Mouse (Mus musculus) hindbrain, embryonic 11.5 days (tissue): ENCODE results near the gene Ajm1. TPM values are rescaled to one million over a fixed set of nuclear protein-coding genes. Genes with fewer than 3 reads are reported as not detected.

Experiments used
- ATAC-seq: fragments of 200-750 bp; cut with Nextera tagmentation; 2 replicates; pipeline ENCODE4 v1.8.0; 2017; ENCODE audit warnings: mild to moderate bottlenecking, moderate TSS enrichment, moderate library complexity; ENCODE audit not compliant: low FRiP score
- DNase-seq: peaks from one replicate; pipeline ENCODE4 v3.0.0-alpha.2; 2015; ENCODE audit warnings: low spot score
- H3K27ac ChIP-seq: fragments of 300-500 bp; sonication (generic); 2 replicates; pipeline ENCODE4 v1.5.1; 2014; ENCODE audit warnings: mild to moderate bottlenecking, low read depth, low read length
- H3K27me3 ChIP-seq: fragments of 300-500 bp; sonication (generic); 2 replicates; pipeline ENCODE4 v1.6.1; 2014; ENCODE audit warnings: mild to moderate bottlenecking, low read length, moderate library complexity, mixed read lengths; ENCODE audit not compliant: control insufficient read depth, insufficient read depth
- H3K36me3 ChIP-seq: fragments of 300-500 bp; sonication (generic); 2 replicates; pipeline ENCODE4 v1.6.1; 2014; ENCODE audit warnings: mild to moderate bottlenecking, low read length, moderate library complexity, mixed read lengths; ENCODE audit not compliant: control insufficient read depth, insufficient read depth
- H3K4me1 ChIP-seq: fragments of 300-500 bp; sonication (generic); replicated peaks from 2 replicates; pipeline ENCODE4 v1.6.1; 2014; ENCODE audit warnings: low read length, mixed read lengths; ENCODE audit not compliant: control insufficient read depth, insufficient read depth
- H3K4me2 ChIP-seq: fragments of 300-500 bp; sonication (generic); replicated peaks from 2 replicates; pipeline ENCODE4 v1.6.1; 2014; ENCODE audit warnings: mild to moderate bottlenecking, low read depth, low read length
- H3K4me3 ChIP-seq: fragments of 300-500 bp; sonication (generic); 2 replicates; pipeline ENCODE4 v1.5.1; 2014; ENCODE audit warnings: low read depth, low read length
- H3K9ac ChIP-seq: fragments of 300-500 bp; sonication (generic); 2 replicates; pipeline ENCODE4 v1.6.1; 2014; ENCODE audit warnings: low read depth, low read length
- H3K9me3 ChIP-seq: fragments of 300-500 bp; sonication (generic); 2 replicates; pipeline ENCODE4 v1.6.1; 2016; ENCODE audit warnings: low read length; ENCODE audit not compliant: control insufficient read depth
- WGBS: fragments of 180-500 bp; shearing (Covaris S2); extraction: QIAGEN DNeasy Blood & Tissue Kit; methylation state at CpG from one replicate; pipeline ENCODE4 v1.1.7; 2014; 5-methylcytosine and 5-hydroxymethylcytosine counted together
- polyA plus RNA-seq: library from polyadenylated mRNA; unstranded; fragments of >200 nt; fragmentation: Nextera tagmentation; extraction: Ambion mirVana; gene quantifications from 2 replicates; pipeline ENCODE4 v1.2.1, GENCODE M21; 2014

Ajm1 gene
- polyA plus RNA-seq, 1 experiment from 2014 or later, result 0.59 TPM

DNA sequence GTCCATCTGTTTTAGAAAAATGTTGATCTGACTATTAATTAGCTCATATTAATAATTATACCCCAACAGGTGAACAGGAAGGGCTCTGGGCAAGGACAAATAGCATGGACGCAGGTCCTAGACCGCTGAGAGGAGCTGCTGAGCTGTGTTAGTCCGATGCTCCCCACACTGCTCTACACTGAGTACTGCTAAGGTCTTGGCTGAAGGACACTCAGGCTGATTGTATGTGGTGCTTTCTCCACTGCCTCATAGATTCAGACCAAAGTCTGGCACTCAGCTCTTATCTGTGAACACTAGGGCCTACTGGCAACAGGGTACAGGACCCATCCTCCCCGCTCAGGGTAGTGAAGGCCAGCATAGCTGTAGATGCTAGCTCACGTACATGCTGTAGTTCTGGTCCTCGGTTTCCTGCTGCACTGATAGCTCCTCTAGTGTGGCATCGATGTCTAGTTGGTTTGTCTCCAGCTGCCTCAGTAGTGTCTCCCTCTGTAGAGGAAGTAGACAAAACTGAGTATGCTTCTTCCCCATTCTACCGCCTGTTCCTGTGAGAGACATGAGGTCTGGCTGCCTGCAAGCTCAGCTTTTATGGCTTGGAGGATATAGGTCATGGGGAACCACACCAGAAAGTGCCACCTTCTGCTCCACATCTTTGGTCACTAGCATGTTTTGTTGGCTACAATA lies 6.8 kb upstream of the Ajm1 start:
- WGBS, result 93% methylated on average over 8 of the region's 8 CpGs
- Histone ChIP-seq H3K36me3 (peaks cover 6% of the 10 kb centered on the region; the same call in 1 of the 2 replicates), H3K27ac (no peak overlapping the region), H3K27me3 (no peaks in the 10 kb centered on the region), H3K9ac (no peak overlapping the region), H3K9me3 (no peaks in the 10 kb centered on the region), H3K4me2 (no peak overlapping the region), H3K4me1 (no peaks in the 10 kb centered on the region), H3K4me3 (no peak overlapping the region)
- ATAC-seq, result no peak
- DNase-seq, result no peak

DNA sequence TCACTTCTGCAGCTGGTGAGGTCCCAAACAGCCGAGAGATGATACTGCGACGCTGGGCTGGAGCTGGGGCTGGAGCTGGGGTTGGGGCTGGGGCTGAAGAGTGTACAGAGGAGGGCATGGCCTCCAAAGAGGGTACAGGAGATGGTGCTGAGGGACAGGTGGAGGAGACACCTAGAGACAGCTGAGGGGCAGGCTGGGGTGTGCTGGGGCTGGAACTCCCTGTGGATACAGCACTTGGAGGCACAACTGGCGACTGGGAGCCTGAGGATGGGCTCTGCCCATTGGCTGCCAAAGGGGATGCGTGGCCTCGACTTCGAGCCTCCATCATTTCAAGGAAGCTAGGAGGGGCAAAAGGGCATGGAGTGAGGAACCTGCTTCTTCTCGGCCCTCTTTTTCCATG lies 5.7 kb upstream of the Ajm1 start:
- DNase-seq, result no peak
- no peak overlapping the region for H3K27ac ChIP-seq
- 92% methylated on average over 8 of the region's 8 CpGs for WGBS

DNA sequence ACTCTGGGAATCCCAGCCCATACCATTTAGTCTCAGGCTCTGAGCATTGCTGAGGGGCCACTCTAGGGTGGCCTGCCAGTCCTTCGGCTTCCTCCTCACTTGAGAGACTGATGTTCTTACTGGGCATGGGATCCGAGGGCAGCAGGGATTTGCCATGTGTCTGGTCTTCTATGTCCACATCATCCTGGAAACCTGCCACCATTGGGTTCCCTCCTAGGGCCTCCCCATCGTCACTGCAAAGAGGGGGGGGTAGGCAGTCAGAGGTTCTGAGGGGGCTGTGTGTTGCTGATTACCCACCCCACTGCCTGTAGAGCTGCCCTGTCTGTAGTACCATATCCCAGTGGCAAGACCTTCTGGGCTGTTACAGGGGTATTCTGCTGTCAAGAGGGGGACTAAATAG lies 4.0 kb upstream of the Ajm1 start:
- no peak overlapping the region for H3K4me2 ChIP-seq
- ATAC-seq, result no peak
- H3K27me3 ChIP-seq, result peaks cover 6% of the 10 kb centered on the region
- DNase-seq, result no peak
- no peak overlapping the region for H3K27ac ChIP-seq
- peaks cover 3% of the 10 kb centered on the region; the same call in 1 of the 2 replicates for H3K4me1 ChIP-seq
- H3K4me3 ChIP-seq, result no peak overlapping the region
- no peak overlapping the region for H3K9ac ChIP-seq
- WGBS, result 93% methylated on average over 3 of the region's 3 CpGs
- H3K36me3 ChIP-seq, result no peaks in the 10 kb centered on the region
- no peaks in the 10 kb centered on the region for H3K9me3 ChIP-seq

More for the DNA sequence above, 5.7 kb upstream of the Ajm1 start:
- Histone ChIP-seq H3K36me3 (0 out of 2 replicates have a peak, but pooled peaks cover 6% of the 10 kb centered on the region), H3K27me3 (no peaks in the 10 kb centered on the region), H3K4me2 (no peak overlapping the region), H3K4me3 (no peak overlapping the region), H3K4me1 (no peaks in the 10 kb centered on the region; the same call in 1 of the 2 replicates), H3K9me3 (no peaks in the 10 kb centered on the region), H3K9ac (no peak overlapping the region)
- ATAC-seq, result no peak

DNA sequence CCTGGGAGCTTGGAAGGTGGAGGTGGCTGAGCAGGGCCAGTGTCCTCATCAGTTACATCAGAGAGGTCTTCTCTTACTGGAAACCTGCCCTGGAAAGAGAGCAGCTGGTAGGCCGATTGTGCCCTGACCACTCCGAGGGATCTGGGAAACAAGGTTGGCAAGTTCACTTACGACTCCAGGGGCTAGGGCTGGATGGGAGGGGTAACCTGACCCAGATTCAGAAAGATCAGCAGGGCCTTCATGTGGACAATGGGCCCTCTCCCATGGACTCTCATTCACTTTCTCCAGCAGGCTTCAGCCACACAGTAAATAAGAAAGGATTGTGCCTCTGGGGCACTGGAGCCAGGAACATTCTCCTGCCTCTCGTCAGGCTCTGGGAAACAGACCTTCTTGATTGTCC lies 3.3 kb upstream of the Ajm1 start:
- Histone ChIP-seq H3K27ac (no peak overlapping the region), H3K4me1 (peaks cover 3% of the 10 kb centered on the region; the same call in 1 of the 2 replicates), H3K9me3 (no peaks in the 10 kb centered on the region), H3K27me3 (peaks cover 13% of the 10 kb centered on the region), H3K9ac (no peak overlapping the region), H3K4me2 (no peak overlapping the region), H3K4me3 (no peak overlapping the region), H3K36me3 (no peaks in the 10 kb centered on the region)
- DNase-seq (no peak), ATAC-seq (no peak)
- 90% methylated on average over 4 of the region's 4 CpGs for WGBS

DNA sequence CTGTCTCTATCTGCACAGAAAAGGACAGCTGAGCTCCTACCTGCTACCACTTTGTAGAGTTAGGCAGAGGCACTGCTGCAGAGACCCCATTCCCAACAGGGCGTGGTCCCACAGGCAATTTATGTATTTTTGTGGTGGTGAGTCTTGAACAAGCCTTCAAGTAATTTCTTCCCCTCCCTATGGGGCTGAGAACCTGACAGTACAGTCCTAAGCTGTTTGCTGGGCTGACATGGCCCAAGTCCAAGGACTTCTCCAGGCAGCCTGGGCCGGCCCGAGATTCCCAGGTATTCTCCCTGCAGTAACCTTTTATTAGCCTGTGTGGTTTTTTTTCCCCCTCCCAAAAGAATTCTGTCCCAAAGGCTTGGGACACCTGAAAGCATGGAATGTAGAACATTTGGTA lies 2.6 kb upstream of the Ajm1 start:
- H3K4me1 ChIP-seq, result peaks cover 3% of the 10 kb centered on the region
- no peaks in the 10 kb centered on the region for H3K36me3 ChIP-seq
- DNase-seq (no peak), ATAC-seq (no peak)
- no peak overlapping the region for H3K4me3 ChIP-seq
- no peaks in the 10 kb centered on the region for H3K9me3 ChIP-seq
- 98% methylated on average over 3 of the region's 3 CpGs for WGBS
- H3K27ac ChIP-seq, result no peak overlapping the region
- H3K27me3 ChIP-seq, result peaks cover 20% of the 10 kb centered on the region
- no peak overlapping the region for H3K4me2 ChIP-seq
- no peak overlapping the region for H3K9ac ChIP-seq

DNA sequence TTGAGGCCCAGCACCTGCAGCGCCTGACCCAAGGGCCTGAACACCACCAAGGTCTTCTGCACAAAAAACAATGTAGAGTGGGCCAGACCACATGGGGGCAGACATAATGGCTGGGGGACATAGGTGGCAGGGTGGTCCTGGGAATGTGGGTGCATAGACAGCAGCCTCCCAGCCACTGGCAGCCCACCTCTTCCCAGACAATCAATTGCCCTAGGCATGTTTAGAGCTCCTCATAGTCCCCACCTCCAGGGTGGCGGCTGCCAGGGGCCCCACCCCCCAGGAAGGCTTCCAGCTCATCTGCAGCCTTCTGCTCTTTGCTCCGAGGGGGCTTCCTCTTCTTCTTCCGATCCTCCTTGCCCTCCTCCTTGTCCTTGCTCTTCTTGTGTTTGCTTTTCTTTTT lies 2.0 kb upstream of the Ajm1 start:
- Histone ChIP-seq H3K9me3 (no peaks in the 10 kb centered on the region), H3K4me1 (peaks cover 3% of the 10 kb centered on the region), H3K9ac (no peak overlapping the region), H3K27me3 (peaks cover 26% of the 10 kb centered on the region), H3K36me3 (no peaks in the 10 kb centered on the region), H3K4me3 (no peak overlapping the region), H3K4me2 (no peak overlapping the region), H3K27ac (no peak overlapping the region)
- no peak for ATAC-seq
- WGBS, result 76% methylated on average over 4 of the region's 4 CpGs
- no peak for DNase-seq

DNA sequence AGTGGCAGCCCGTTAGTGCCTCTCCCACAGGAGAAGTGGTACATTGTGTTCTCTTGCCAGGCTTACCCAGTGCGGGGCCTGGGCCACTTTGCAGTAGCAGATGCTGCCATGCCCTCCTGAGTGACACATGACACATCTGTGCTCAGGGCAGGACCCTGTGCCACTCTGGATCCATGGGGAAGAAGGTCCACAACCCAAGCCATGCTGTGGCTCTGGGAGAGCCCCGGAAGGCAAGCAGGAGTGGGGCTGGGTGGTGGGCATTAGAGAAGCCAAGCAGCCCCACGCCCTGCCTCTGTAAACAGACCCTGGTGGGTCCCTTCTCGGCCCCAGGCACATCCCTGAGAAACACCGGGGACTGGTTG lies 1.5 kb upstream of the Ajm1 start:
- DNase-seq (no peak), ATAC-seq (no peak)
- Histone ChIP-seq H3K4me2 (no peak overlapping the region), H3K27ac (no peak overlapping the region), H3K4me3 (no peak overlapping the region), H3K36me3 (no peaks in the 10 kb centered on the region), H3K9ac (no peak overlapping the region), H3K9me3 (no peaks in the 10 kb centered on the region), H3K27me3 (peaks cover 31% of the 10 kb centered on the region), H3K4me1 (peaks cover 6% of the 10 kb centered on the region)
- WGBS, result 89% methylated on average over 6 of the region's 6 CpGs

DNA sequence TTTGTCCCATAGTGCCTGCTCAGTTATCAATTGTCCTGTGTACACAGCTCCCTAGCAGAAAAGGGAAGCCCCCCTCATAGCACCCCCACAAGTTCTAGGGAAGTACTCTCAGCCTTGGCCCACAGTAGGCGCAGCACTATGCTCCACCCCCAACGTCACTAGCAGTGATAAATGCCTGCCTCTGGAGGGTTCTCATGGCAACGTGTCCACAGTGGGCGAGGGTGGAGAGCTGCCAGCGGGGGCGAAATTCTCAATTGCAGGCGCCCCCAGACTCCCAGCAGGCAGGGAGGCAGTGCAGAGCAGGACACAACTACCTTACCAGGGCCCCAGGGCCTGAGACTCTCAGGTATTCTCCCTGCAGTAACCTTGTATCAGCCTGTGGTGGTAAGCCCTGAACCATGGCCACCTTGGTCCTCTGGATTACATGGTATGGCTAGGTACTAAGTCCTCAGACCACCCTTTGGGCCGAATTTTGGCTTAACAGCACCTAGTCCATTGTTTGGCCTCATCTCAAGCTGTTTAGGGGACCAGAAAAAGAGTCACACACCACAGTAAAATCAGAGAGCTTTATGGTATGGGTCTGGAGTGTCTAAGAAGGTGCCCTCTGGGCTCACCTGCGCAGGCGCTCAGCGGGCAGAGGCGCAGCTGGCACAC lies 1.0 kb upstream of the Ajm1 start:
- WGBS, result 59% methylated on average over 12 of the region's 12 CpGs
- Histone ChIP-seq H3K4me2 (no peak overlapping the region), H3K27ac (no peak overlapping the region), H3K9ac (no peak overlapping the region), H3K4me3 (no peak overlapping the region), H3K4me1 (peaks cover 10% of the 10 kb centered on the region), H3K9me3 (no peaks in the 10 kb centered on the region), H3K27me3 (peaks cover 36% of the 10 kb centered on the region), H3K36me3 (no peaks in the 10 kb centered on the region)
- DNase-seq (no peak), ATAC-seq (no peak)

DNA sequence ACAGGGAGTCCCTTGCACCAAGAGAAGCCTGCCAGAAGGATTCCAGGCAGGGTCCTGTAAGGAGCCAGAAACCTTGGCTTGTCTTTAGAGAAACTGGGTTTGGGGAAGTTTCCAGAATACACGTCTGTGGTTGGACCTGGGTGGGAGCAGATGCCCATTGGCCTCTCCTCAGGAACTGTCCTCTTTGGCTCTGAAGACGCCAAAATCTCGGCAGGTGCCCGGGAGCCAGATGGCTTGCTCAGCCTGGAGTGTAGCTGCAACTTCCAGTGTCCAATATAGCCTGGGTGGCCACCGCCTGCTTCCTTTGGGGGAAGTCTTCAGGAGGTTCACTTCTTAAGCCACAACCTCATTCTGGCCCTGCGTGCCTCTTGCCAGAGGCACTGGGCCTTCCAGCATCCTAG lies 344 bp upstream of the Ajm1 start:
- Histone ChIP-seq H3K36me3 (no peaks in the 10 kb centered on the region), H3K4me2 (no peak overlapping the region), H3K4me1 (peaks cover 15% of the 10 kb centered on the region), H3K4me3 (no peak overlapping the region; the same call in 1 of the 2 replicates), H3K9me3 (no peaks in the 10 kb centered on the region), H3K27ac (no peak overlapping the region), H3K27me3 (peaks cover 43% of the 10 kb centered on the region), H3K9ac (no peak overlapping the region)
- DNase-seq (peak; percentile 12), ATAC-seq (peak; percentile 9; the same call in 1 of the 2 replicates)
- 44% methylated on average over 6 of the region's 6 CpGs for WGBS
